Mouse (Mus musculus) gastrocnemius, postnatal 14 days (tissue): ENCODE results near the gene Nudt12. TPM values are rescaled to one million over a fixed set of nuclear protein-coding genes. Genes with fewer than 3 reads are reported as not detected.

Experiments used
- DNase-seq: peaks from one replicate; pipeline ENCODE4 v3.0.0; 2021; ENCODE audit warnings: mixed read lengths
- intact Hi-C: fragments of 180-260 bp; cut with DNase I; formaldehyde crosslinking; loops from one replicate; pipeline ENCODE4 v1.15.1; 2025; ENCODE audit warnings: low total_unique reads
- long read RNA-seq, 2 experiments: library from polyadenylated mRNA; stranded (forward); transcript quantifications; one replicate each; pipeline ENCODE4 v2.0.0; 2021
- total RNA-seq, 2 experiments: library from RNA; stranded (reverse); gene quantifications; 2 replicates each; pipeline ENCODE4 v1.2.3; 2021

Nudt12 gene
- 1 to 10 TPM; 5.0 to 8.0 TPM for total RNA-seq
- long read RNA-seq, experiment 1, partial matches to known transcripts, result 0 of 1 reads
- long read RNA-seq, experiment 1, other reads (novel, unspliced or antisense), result 1 of 1 reads
- long read RNA-seq, experiment 2, full-length matches to known transcripts, result 5 of 7 reads
- long read RNA-seq, experiment 2, partial matches to known transcripts, result 0 of 7 reads
- long read RNA-seq, experiment 2, other reads (novel, unspliced or antisense), result 2 of 7 reads

DNA sequence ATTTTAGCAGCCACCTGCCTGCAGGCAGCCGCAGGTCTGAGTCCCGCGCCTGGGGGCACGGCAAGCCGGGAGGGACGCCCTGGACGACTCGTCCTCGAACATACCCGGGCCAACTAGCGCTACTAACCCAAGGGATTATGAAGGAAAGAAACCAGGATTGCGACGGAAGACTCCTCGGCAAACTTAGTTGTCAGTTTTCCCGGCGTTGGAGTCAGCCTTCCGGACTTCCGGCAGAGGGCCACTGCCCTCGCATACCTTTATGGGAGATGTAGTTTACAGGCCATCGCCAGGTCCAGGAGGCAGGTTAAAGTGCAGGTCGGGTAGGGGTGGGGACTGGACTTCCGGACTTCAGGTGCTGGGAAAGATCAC, at the start of gene Nudt12:
Gene Nudt12 (minus strand): TSS at position 282 of the 369 bp plus-strand sequence.
- peak; percentile 61 for DNase-seq
- intact Hi-C loops, result no loop called here

DNA sequence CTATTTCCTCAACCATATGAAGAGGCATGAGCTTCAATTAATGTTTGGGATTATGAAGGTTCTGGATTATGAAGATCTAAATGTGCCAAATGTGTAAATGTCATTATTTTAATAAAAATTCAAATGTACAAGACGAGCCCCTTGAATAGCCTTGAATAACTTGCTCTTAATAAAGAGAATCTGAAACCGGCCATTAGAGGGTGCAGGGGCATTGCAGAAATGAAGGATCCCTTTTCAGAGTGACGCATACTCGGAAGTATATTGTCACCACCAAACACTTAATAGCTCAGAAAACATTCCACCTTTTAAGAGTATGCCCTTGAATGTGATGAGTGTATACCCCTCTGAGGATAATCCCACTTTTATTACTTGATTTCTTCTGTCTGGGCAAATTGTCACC, 40.1 kb upstream of the Nudt12 start:
- intact Hi-C loops, result no loop called here

DNA sequence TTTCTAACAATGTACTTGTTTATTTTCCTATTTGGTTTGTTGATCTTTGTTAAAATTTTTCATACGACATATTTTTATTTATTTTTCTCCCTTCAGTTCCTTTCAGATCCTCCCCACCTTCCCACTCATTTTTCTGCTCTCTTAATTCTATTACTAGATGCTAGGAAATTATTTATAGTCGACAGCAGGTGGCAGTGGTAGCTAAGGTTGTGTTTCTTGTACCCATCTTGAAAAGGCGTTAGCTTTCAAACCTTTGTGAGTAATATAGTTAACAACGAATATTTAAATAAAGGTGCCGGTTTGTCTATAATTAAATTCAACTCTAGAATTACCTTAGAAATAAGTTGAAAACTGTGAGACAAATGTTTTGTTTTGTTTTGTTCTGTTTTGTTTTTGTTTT, 26.6 kb upstream of the Nudt12 start:
- intact Hi-C loops, result no loop called here
- DNase-seq, result no peak

More for the DNA sequence above, 40.1 kb upstream of the Nudt12 start:
- no peak for DNase-seq

DNA sequence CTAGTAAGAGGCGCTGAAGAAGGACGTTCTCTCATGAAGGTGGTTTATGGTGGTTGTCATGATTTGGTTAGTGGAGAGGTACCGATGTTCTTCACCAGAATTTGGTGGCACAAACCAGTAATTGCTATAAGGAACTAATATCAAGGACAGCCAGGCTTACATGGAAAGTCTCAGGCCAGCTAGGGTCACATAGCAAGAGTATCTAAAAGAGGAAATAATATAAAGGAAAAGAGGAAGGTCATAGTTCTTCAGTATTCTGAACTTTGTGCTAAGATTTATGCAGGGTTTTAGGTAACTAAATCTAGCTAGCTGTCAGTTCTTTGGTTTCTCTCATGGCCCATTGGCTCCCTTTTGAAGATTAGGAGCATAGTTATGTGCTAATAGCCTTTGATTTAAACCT, 20.3 kb upstream of the Nudt12 start:
- intact Hi-C loops, result no loop called here
- DNase-seq, result no peak

DNA sequence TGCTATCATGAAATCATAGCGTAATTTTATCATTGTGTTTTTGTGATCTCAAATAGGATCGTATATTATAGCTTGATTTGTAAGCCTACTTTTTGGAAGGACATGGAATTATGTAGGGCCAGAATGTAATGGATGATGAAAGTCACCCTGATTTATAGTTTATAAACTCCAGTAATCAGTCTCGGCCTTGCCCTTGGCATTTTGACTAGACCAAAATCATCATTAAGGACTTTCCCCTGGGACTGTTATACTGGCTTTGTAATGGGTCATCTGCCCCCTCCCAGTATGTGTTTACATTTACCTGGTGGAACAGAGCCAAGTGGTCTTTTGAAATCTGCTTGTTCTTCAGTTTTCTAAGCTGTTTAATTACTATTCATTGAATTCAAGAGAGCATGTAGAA, 13.2 kb upstream of the Nudt12 start:
- no peak for DNase-seq
- intact Hi-C loops, result no loop called here

DNA sequence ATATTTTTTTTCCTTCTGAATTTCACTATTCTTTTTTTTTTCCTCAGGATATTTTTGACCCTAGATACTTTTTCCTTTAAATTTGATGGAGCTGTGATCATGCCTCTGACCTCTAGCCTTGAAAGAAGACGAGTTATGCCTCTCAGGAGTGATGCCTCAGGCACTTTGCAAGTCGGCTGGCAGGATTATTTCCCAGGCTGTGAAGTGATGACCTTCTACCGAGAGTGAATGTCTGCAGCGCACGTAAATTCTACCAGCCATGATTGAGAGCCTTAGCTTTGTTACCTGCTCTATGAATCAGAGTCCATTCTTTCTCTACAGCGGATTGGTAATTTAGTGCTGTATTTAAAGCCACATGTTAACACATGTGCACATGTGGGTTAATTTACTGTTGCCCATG, 11.3 kb upstream of the Nudt12 start:
- no peak for DNase-seq
- intact Hi-C loops, result no loop called here

DNA sequence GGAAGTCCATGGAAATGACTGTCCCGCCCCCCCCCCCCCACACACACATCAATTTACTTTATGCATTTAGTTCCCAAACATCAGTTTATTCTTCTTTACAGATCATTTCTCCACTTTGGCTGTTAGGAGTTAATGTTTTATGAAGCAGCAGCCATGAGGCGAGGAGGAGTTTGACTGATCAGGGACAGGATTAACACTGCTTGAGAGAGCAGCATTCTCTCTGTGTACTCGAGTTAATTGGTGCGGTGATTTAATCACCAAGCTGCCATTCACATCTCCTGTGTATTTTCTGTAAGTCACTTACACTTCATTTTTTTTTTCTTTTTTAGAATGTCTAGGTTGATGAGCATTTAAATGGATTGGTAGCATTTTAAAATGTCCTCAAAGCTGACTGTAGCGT, 10.8 kb upstream of the Nudt12 start:
- DNase-seq, result no peak
- intact Hi-C loops, result no loop called here

DNA sequence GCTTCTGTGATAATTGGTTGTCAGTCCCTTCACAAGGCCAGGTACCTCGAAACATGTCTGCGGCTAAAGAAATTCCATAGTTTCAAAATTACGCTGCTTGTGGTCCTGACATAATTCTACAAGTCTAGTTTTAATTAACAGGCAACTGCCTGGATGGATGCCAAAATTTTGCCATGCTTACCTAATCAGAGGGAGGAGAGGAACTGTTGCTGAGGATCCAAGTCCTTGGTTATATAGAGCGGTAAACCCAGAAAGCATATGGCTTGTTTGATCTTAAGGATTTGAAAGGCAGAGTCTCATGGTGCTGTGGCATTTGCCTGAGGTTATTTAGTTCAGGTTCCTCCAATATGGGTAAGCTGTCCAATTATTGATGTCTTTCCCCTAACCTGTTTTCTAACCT, 5.5 kb upstream of the Nudt12 start:
- DNase-seq, result no peak
- intact Hi-C loops, result no loop called here

DNA sequence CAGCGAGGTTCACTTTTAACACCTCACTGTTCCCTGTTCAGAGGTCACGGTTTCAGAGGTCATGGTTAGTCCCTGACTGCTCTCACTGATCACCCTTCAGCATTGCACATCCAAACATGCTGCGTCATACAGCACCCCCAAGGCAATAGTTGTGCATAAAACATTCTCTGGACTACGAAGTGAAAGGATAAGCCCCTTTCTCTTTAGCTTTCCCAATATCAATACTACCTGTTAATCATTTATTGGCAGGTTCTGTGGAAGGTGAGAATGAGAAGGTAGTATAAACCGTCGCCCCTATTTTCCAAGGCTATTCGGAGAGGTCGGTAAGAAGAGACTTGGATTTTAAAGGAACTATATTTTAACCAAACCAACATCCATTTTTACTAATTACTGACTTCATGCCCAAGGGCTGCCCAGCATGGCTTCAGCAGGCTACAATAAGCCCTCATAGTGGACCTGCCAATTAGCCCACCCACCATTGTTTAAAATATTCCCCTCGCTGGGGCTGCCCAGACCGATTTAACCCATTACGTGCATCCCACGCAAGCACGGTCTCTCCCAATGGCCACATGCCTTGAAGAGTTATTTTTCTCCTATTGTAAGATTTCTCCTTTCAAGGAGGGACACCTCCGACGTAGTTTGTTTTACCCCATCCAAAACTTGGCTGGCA, 616 bp downstream of the Nudt12 start:
- intact Hi-C loops, result no loop called here
- no peak for DNase-seq

DNA sequence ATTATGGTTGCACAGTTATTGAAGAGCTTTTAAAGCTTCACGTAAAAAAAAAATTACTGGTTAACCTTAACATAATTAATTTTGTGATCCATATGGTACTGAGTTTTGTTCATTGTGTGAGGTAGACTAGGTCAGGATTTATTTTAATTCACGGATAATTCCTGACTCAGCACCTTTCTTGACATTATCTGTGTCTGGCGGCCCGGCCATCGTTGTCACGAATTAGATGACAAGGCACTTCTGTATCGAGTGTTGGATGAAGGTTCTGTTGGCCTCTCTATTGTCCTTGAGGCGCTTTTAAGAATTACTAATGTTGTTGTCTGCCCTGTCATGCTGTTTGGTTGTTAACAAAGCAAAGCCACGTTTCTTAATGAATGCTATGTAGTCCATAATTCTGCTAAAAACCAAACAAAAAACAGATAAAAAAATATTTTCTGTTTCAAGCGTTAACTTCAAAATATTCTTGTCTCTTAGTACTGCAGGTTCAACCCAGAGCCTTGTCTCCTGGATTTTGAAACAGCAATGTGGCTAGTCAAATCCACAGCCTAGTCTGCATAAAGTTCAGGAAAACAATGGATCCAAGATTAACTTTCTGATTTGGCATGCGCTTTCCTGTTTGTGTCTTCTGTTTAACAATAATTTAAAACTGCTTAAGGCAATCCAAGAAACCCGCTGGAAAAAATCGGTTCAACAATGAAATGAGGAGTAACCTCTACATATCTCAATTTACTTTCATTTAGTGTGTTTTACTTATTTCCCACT, 1.4 kb downstream of the Nudt12 start:
- DNase-seq, result no peak
- intact Hi-C loops, result no loop called here

DNA sequence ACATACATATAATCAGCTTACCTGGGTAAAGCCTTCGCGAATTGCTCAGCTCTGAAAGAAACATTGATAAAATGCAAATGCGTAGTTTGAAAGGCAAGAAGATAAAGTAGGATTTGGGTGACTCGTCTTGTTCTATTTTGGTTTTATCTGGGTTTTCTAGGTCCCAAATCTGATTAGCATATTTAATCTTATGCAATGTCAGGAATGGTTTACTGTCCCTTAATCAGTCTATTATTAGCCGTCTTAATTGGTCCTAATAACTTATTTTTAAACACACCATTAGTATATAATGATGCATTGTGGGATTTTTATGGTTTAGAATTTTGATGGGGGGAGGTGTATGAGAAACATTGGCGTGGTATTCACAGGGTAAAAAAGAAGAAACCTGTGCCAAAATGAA, 21.9 kb downstream of the Nudt12 start, which contains the start of gene Pdzph1:
Gene Pdzph1 (minus strand): TSS at position 101 of the 400 bp plus-strand sequence.
- intact Hi-C loops, result no loop called here
- no peak for DNase-seq

DNA sequence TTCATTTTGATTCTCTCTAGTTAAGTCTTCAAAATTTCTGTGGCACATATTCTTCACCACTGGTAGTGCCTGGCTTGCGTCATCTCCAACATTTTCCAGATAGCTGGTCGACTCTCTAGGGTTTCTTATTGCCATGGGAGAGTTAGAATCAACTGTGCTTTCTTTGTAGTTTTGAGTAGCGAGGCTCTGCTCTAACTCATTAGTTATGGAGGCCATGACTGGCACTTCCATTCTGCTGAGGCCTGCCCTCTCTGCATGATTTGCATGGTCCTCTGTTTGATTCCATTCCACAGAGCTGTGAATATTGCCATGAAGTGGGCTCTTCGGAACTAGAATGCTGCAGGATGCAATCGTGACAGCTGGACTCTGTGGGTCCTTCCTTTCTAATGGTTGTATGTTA, 39.9 kb downstream of the Nudt12 start:
- intact Hi-C loops, result no loop called here
- no peak for DNase-seq

DNA sequence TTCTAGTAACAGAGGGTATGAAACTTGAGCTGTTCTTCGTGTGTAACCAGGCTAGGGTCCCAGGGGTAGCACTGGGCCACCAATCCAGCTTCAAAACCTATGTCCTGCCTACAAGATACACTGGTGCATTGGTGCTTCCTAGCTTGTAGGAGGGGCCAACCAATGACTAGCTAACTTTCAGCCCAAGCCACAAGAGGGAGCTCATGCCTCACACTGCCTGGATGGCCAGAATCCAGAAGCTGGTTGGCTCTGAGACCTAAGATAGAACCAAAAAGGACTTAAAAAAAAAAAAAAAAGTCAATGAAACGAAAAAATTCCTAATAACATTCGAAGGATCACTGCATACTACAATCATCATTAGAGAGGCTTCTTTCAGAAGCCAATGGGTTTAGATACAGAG, 53.3 kb downstream of the Nudt12 start:
- intact Hi-C loops, result no loop called here
- DNase-seq, result peak; percentile 3

DNA sequence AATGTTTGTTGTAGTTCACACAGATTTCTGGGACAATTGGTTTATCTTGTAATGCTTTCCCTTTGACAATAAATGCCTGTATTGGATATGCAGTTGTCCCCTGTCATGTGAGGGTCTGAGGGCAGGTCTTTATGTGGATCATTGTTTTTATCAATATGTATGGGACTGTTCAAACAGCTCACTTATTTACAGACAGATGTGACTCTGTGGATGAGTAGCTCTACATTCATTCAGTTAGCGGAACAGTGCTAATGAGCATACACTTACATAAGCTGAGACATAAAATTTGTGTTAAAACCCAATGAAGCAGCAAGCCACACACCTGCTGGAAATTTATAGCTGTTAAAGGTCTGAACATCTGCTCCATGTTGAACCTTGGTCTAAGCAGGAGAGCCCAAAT, 56.1 kb downstream of the Nudt12 start:
- DNase-seq, result no peak
- intact Hi-C loops, result no loop called here

Other genes starting within 250 kb of the Nudt12 start
- not detected for gene Pdzph1, start 22.0 kb downstream of the Nudt12 start, total RNA-seq